Mouse (Mus musculus) liver (tissue): ENCODE measurements around the gene 4921536K21Rik.
"Not testable (repeated sequence)": the region's sequence is repeated elsewhere in the genome, so short reads cannot be mapped to it uniquely, and the experiment has no call there.

Experiments used
- DNase-seq: peaks from one replicate; pipeline ENCODE4 v3.0.0-alpha.2; 2020; ENCODE audit warnings: mixed read lengths

The 4921536K21Rik gene

GRCm38 (mm10) chr11:3894406-3895281 lies at the start of gene 4921536K21Rik, which contains the start of gene Dusp18:
Gene 4921536K21Rik (minus strand): TSS chr11:3895098.
Gene Dusp18 (plus strand): TSS chr11:3895240.
- peak; percentile 89 for DNase-seq

GRCm38 (mm10) chr11:3941371-3941770 lies 46.5 kb upstream of the 4921536K21Rik start:
- DNase-seq = no peak

GRCm38 (mm10) chr11:3937321-3937874 lies 42.5 kb upstream of the 4921536K21Rik start:
- DNase-seq = no peak

GRCm38 (mm10) chr11:3936318-3936717 lies 41.4 kb upstream of the 4921536K21Rik start:
- no peak for DNase-seq

- DNase-seq = no peak
These were observed 40.2 kb upstream of the 4921536K21Rik start for GRCm38 (mm10) chr11:3935135-3935534.

GRCm38 (mm10) chr11:3933756-3934285 lies 38.9 kb upstream of the 4921536K21Rik start:
- DNase-seq = no peak

- DNase-seq = peak; percentile 76
These were observed 36.8 kb upstream of the 4921536K21Rik start, which contains the start of gene Tcn2 for GRCm38 (mm10) chr11:3931511-3932211. Gene Tcn2 (minus strand): TSS chr11:3932159.

GRCm38 (mm10) chr11:3930931-3931330 lies 36.0 kb upstream of the 4921536K21Rik start:
- no peak for DNase-seq

GRCm38 (mm10) chr11:3930019-3930418 lies 35.1 kb upstream of the 4921536K21Rik start:
- DNase-seq = no peak

GRCm38 (mm10) chr11:3925916-3926315 lies 31.0 kb upstream of the 4921536K21Rik start:
- no peak for DNase-seq

- no peak for DNase-seq
These were observed 27.8 kb upstream of the 4921536K21Rik start for GRCm38 (mm10) chr11:3922731-3923130.

GRCm38 (mm10) chr11:3922115-3922514 lies 27.2 kb upstream of the 4921536K21Rik start:
- DNase-seq = no peak

- peak; percentile 30 for DNase-seq
These were observed 26.5 kb upstream of the 4921536K21Rik start for GRCm38 (mm10) chr11:3921281-3921850.

GRCm38 (mm10) chr11:3920476-3920875 lies 25.6 kb upstream of the 4921536K21Rik start:
- no peak for DNase-seq

- no peak for DNase-seq
These were observed 23.8 kb upstream of the 4921536K21Rik start for GRCm38 (mm10) chr11:3918738-3919137.

- peak; percentile 80 for DNase-seq
These were observed 19.4 kb upstream of the 4921536K21Rik start, which contains the start of gene Slc35e4 for GRCm38 (mm10) chr11:3914109-3914840. Gene Slc35e4 (minus strand): TSS chr11:3914664.

- peak; percentile 88 for DNase-seq
These were observed 18.6 kb upstream of the 4921536K21Rik start for GRCm38 (mm10) chr11:3913316-3914108.

GRCm38 (mm10) chr11:3912875-3913271 lies 18.0 kb upstream of the 4921536K21Rik start:
- DNase-seq = no peak

- DNase-seq = no peak
These were observed 17.4 kb upstream of the 4921536K21Rik start for GRCm38 (mm10) chr11:3912100-3912874.

GRCm38 (mm10) chr11:3911440-3911839 lies 16.5 kb upstream of the 4921536K21Rik start:
- DNase-seq = not testable (repeated sequence)
